Mouse (Mus musculus): ENCODE measurements at regions not wholly inside any gene's neighbourhood (a gene's known extent, or its start where the extent isn't known, plus 50 kb on each side); places are given as distances from the start of the nearest gene placed in this dataset.
"Not testable (repeated sequence)": the region's sequence is repeated elsewhere in the genome, so short reads cannot be mapped to it uniquely, and the experiment has no call there.

GRCm38 (mm10) chr9:11328900-11329299 lies 424.3 kb upstream of the Cntn5 start:
- Histone ChIP-seq H3K9ac (ENCODE audit: low read depth, poor library complexity, severe bottlenecking) (no peak overlapping the region), H3K27me3 (ENCODE audit: control insufficient read depth, insufficient read depth, low read length, poor library complexity, severe bottlenecking) (no peaks in the 10 kb centered on the region), H3K27ac (ENCODE audit: insufficient read depth, low read length) (no peak overlapping the region), H3K36me3 (ENCODE audit: control insufficient read depth, insufficient read depth, low read length, poor library complexity, severe bottlenecking) (no peaks in the 10 kb centered on the region), H3K9me3 (replicated peaks; ENCODE audit: control insufficient read depth, insufficient read depth, low read length, poor library complexity, severe bottlenecking) (no peaks in the 10 kb centered on the region), H3K4me3 (ENCODE audit: low read depth, low read length) (no peak overlapping the region), H3K4me1 (ENCODE audit: control insufficient read depth, insufficient read depth, low read length) (no peaks in the 10 kb centered on the region)
- TF ChIP-seq CTCF (IDR thresholded peaks at IDR 0.05; ENCODE audit: low read depth, low read length) (no peak), EP300 (IDR thresholded peaks at IDR 0.05; ENCODE audit: insufficient read depth, low read depth, low read length) (no peak)

DNA sequence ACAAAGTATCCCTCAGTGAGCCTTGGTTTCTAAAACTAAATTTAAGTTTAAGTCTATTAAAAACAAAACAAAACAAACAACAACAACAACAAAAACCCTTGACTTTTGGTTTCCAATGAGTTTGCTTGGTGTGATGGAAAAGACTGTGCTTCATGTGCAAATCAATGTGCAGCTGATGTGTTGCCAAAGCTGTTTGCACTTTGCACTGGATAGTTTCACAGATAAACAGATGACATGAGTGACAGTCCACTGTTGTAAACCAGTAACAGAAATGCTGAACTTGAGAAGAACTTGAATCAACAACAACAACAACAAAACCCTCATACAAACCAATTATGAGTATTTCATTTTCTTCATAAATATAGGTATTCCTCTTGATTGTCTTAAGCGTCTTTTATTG lies 412.6 kb upstream of the Cntn5 start:
- Histone ChIP-seq H3K9ac (ENCODE audit: low read depth, poor library complexity, severe bottlenecking) (no peak overlapping the region), H3K4me3 (ENCODE audit: low read depth, low read length) (no peak overlapping the region), H3K4me1 (ENCODE audit: control insufficient read depth, insufficient read depth, low read length) (no peaks in the 10 kb centered on the region), H3K36me3 (ENCODE audit: control insufficient read depth, insufficient read depth, low read length, poor library complexity, severe bottlenecking) (no peaks in the 10 kb centered on the region), H3K27ac (ENCODE audit: insufficient read depth, low read length) (no peak overlapping the region), H3K27me3 (ENCODE audit: control insufficient read depth, insufficient read depth, low read length, poor library complexity, severe bottlenecking) (no peaks in the 10 kb centered on the region), H3K9me3 (replicated peaks; ENCODE audit: control insufficient read depth, insufficient read depth, low read length, poor library complexity, severe bottlenecking) (no peaks in the 10 kb centered on the region)
- TF ChIP-seq POLR2A (IDR thresholded peaks at IDR 0.05; ENCODE audit: insufficient read depth, low read length) (no peak), EP300 (IDR thresholded peaks at IDR 0.05; ENCODE audit: insufficient read depth, low read depth, low read length) (no peak), CTCF (IDR thresholded peaks at IDR 0.05; ENCODE audit: low read depth, low read length) (no peak)

DNA sequence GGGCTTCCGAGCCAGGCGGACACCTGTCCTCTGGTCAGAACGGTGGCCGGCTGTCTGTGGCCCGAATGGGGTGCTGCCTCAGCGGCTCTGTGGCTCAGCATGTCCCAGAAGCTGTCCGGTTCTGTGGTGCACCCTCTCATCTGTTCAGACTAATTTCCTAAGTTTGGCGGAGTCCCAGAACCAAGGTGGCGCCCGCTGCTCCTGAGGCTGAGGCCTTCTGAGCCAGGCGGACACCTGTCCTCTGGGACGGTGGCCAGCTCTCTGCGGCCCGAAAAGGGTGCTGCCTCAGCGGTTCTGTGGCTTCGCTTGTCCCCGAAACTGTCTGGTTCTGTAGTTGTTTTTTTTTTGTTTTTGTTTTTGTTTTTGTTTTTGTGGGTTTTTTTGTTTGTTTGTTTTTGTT lies 392.5 kb upstream of the Cntn5 start:
- not testable (repeated sequence) for H3K27ac ChIP-seq (ENCODE audit: insufficient read depth, low read length); H3K27me3 ChIP-seq (ENCODE audit: control insufficient read depth, insufficient read depth, low read length, poor library complexity, severe bottlenecking); H3K9ac ChIP-seq (ENCODE audit: low read depth, poor library complexity, severe bottlenecking); H3K4me1 ChIP-seq (ENCODE audit: control insufficient read depth, insufficient read depth, low read length); H3K4me3 ChIP-seq (ENCODE audit: low read depth, low read length); H3K36me3 ChIP-seq (ENCODE audit: control insufficient read depth, insufficient read depth, low read length, poor library complexity, severe bottlenecking); H3K9me3 ChIP-seq (replicated peaks; ENCODE audit: control insufficient read depth, insufficient read depth, low read length, poor library complexity, severe bottlenecking)

DNA sequence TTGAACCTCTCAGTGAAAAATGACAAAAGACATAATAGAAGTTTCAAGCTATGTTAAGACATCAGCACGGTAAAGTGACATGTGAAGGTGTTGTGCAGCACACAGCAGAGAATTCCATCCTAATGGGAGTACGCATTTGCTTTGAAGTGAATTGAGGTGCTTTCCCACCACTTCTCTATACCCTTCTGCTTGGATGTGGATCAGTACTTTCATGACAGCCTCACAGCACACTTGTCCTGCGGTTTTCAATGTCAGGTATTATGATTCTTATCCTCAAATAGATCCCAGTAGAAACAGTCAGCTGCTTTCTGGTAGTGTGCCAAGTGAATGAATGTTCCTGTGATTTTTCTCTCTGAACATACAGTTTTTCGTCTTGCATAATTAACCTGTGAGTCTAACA lies 380.6 kb upstream of the Cntn5 start:
- no peaks in the 10 kb centered on the region for H3K9me3 ChIP-seq (replicated peaks; ENCODE audit: control insufficient read depth, insufficient read depth, low read length, poor library complexity, severe bottlenecking)
- no peak overlapping the region for H3K27ac ChIP-seq (ENCODE audit: insufficient read depth, low read length)
- TF ChIP-seq POLR2A (IDR thresholded peaks at IDR 0.05; ENCODE audit: insufficient read depth, low read length) (no peak), EP300 (IDR thresholded peaks at IDR 0.05; ENCODE audit: insufficient read depth, low read depth, low read length) (no peak), CTCF (IDR thresholded peaks at IDR 0.05; ENCODE audit: low read depth, low read length) (no peak)
- H3K9ac ChIP-seq (ENCODE audit: low read depth, poor library complexity, severe bottlenecking): no peak overlapping the region
- no peaks in the 10 kb centered on the region for H3K4me1 ChIP-seq (ENCODE audit: control insufficient read depth, insufficient read depth, low read length)
- H3K4me3 ChIP-seq (ENCODE audit: low read depth, low read length): no peak overlapping the region
- no peaks in the 10 kb centered on the region for H3K36me3 ChIP-seq (ENCODE audit: control insufficient read depth, insufficient read depth, low read length, poor library complexity, severe bottlenecking)
- no peaks in the 10 kb centered on the region for H3K27me3 ChIP-seq (ENCODE audit: control insufficient read depth, insufficient read depth, low read length, poor library complexity, severe bottlenecking)

DNA sequence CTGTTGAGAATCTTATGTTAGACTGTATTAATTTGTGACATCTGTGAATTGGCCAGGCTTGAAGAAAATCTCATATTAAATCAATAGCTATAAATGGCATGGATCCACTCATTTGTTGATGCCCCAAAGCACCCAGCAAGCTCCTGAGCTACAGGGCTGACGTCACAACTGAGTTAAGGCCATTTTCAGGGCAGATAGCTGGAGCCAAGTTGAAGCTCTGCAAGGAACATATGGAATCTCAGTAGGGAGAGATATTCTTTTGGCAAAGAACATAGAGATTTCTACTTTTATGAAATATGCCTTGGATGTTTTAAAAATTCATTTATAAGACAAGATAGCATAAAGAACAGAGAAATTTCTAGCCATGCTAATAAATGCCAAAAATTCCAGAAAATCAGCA lies 380.0 kb upstream of the Cntn5 start:
- Histone ChIP-seq H3K27me3 (ENCODE audit: control insufficient read depth, insufficient read depth, low read length, poor library complexity, severe bottlenecking) (no peaks in the 10 kb centered on the region), H3K4me1 (ENCODE audit: control insufficient read depth, insufficient read depth, low read length) (no peaks in the 10 kb centered on the region), H3K9ac (ENCODE audit: low read depth, poor library complexity, severe bottlenecking) (no peak overlapping the region), H3K27ac (ENCODE audit: insufficient read depth, low read length) (no peak overlapping the region), H3K4me3 (ENCODE audit: low read depth, low read length) (no peak overlapping the region), H3K36me3 (ENCODE audit: control insufficient read depth, insufficient read depth, low read length, poor library complexity, severe bottlenecking) (no peaks in the 10 kb centered on the region), H3K9me3 (replicated peaks; ENCODE audit: control insufficient read depth, insufficient read depth, low read length, poor library complexity, severe bottlenecking) (no peaks in the 10 kb centered on the region)
- TF ChIP-seq CTCF (IDR thresholded peaks at IDR 0.05; ENCODE audit: low read depth, low read length) (no peak), POLR2A (IDR thresholded peaks at IDR 0.05; ENCODE audit: insufficient read depth, low read length) (no peak), EP300 (IDR thresholded peaks at IDR 0.05; ENCODE audit: insufficient read depth, low read depth, low read length) (no peak)

DNA sequence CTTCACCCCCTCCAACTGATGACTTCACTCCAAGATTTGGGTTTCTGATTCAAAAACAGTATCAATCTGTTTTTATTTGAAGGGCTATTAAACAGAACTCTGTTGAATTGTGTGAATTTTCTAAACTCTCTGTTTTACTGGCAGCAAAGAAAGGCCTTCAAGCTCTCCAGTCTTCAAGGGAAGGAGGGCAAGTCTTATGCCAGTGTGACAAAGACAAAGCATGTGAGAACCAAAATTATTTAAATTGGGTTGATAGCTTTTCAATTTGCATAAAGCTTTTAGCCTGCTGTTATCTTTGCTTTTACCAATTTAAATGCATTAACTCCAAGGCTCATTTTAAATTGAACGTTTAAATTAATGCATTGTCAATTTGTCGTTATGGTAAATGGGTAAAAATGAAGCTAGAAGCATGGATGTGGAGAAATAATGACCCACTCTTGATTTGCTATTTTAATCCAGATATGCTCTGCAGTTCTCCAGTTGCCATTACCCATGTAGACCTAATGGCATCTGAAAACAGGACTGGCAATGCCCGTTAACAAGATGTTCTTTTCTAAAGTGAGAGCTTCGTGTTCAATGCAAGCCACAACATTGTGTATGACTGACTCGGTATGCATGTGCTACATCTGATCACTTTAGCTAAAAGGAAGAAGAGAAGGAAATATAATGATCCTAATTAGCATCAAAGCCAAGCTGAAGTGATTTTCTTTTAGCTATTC lies 375.0 kb upstream of the Cntn5 start:
- Histone ChIP-seq H3K4me3 (ENCODE audit: low read depth, low read length) (no peak overlapping the region), H3K4me1 (ENCODE audit: control insufficient read depth, insufficient read depth, low read length) (no peaks in the 10 kb centered on the region), H3K9ac (ENCODE audit: low read depth, poor library complexity, severe bottlenecking) (no peak overlapping the region), H3K27ac (ENCODE audit: insufficient read depth, low read length) (no peak overlapping the region), H3K9me3 (replicated peaks; ENCODE audit: control insufficient read depth, insufficient read depth, low read length, poor library complexity, severe bottlenecking) (no peaks in the 10 kb centered on the region), H3K27me3 (ENCODE audit: control insufficient read depth, insufficient read depth, low read length, poor library complexity, severe bottlenecking) (no peaks in the 10 kb centered on the region), H3K36me3 (ENCODE audit: control insufficient read depth, insufficient read depth, low read length, poor library complexity, severe bottlenecking) (no peaks in the 10 kb centered on the region)
- TF ChIP-seq CTCF (IDR thresholded peaks at IDR 0.05; ENCODE audit: low read depth, low read length): no peak
